In the genomic region with DNA sequence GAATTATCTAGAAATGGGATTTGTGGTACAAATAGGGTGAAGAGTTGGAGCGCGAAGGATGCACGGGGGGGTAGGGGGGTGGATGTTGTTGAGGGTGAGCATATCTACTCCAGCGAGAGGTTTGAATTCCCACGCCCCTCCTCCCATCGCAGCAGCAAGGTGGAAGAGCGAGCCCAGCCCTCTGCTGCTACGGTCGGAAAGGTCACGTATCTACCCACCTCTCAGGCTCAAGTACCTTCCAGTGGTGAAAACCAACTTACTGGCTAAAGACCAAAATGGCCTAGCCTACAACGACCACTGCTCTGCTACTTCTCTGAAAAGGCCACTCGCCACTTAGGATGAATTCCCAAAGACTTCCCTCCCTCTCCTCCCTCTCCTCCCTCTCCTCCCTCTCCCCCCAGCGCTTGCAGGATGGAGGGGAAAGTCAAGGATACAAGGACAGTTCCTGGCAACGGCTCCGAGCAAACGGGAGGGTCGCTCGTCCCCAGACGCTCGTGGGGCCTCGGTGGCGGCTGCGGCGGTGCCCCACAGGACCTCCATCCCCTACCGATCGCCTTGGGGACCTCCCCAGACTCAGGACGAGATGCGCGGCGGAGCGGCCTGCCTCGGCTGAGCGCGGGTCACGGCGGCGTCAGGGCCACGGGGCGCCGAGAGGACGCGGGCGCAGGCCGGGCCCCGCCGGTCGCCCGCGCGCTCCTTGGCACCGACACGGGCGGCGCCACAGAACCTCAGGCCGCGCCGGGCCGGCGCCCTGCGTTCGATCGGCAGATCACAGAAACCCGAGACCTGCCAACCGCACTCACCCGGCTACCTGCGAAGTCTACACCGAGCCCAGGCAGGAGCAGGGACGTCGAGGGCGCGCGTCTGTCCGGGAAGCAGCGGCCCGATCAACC, we compare ENCODE assay signal across 8 mouse cellular contexts. TPM values are rescaled to one million over a fixed set of nuclear protein-coding genes. Genes with fewer than 3 reads are reported as not detected.
DNase-seq lines count a peak whose midpoint lies in the region; ATAC-seq and TF ChIP-seq lines count a peak whose summit lies in the region.

No protein-coding gene starts in this region.

- peak overlapping the region; percentile 75 for H3K9ac ChIP-seq in heart, embryonic 11.5 days (ENCODE audit: low read depth, low read length)
- H3K9ac ChIP-seq in heart, embryonic 15.5 days = peak overlapping the region; percentile 84
- peak overlapping the region; percentile 74 for H3K9ac ChIP-seq in liver, embryonic 16.5 days (ENCODE audit: low read depth, low read length)
- H3K9ac ChIP-seq in neural tube, embryonic 13.5 days = peak overlapping the region; percentile 83

- H3K36me3 ChIP-seq in heart, embryonic 11.5 days (ENCODE audit: control insufficient read depth, insufficient read depth, low read length) = no peaks in the 10 kb centered on the region
- H3K36me3 ChIP-seq in C2C12 (ENCODE audit: control insufficient read depth, insufficient read depth) = no peaks in the 10 kb centered on the region
- H3K36me3 ChIP-seq in heart, embryonic 15.5 days = no peaks in the 10 kb centered on the region
- no peaks in the 10 kb centered on the region for H3K36me3 ChIP-seq in liver, embryonic 16.5 days (ENCODE audit: control insufficient read depth, insufficient read depth)
- H3K36me3 ChIP-seq in neural tube, embryonic 13.5 days = peaks cover 3% of the 10 kb centered on the region; the same call in 1 of the 2 replicates

- peaks cover 3% of the 10 kb centered on the region; the same call in 1 of the 2 replicates for H3K27me3 ChIP-seq in heart, embryonic 11.5 days (ENCODE audit: control insufficient read depth, insufficient read depth, low read length)
- peaks cover 9% of the 10 kb centered on the region for H3K27me3 ChIP-seq in C2C12 (ENCODE audit: control insufficient read depth, insufficient read depth, insufficient read length)
- peaks cover 10% of the 10 kb centered on the region; the same call in 1 of the 2 replicates for H3K27me3 ChIP-seq in heart, embryonic 15.5 days
- H3K27me3 ChIP-seq in liver, embryonic 16.5 days (ENCODE audit: control insufficient read depth, insufficient read depth, low read depth, low read length) = peaks cover 14% of the 10 kb centered on the region
- peaks cover 10% of the 10 kb centered on the region for H3K27me3 ChIP-seq in neural tube, embryonic 13.5 days

- peak overlapping the region; percentile 72 for H3ac ChIP-seq in C2C12 (ENCODE audit: control insufficient read depth, insufficient read length, low read depth)

- no peak for TF ChIP-seq CTCF in C2C12 (IDR thresholded peaks at IDR 0.05; ENCODE audit: control insufficient read depth, insufficient read depth, insufficient read length)

- DNase-seq in heart, postnatal 4 days = no peak
- no peak for DNase-seq in layer of hippocampus, postnatal 36 days

- H3K79me2 ChIP-seq in C2C12 (ENCODE audit: control insufficient read depth, insufficient read depth) = no peaks in the 10 kb centered on the region

- ATAC-seq in heart, embryonic 11.5 days (replicated peaks; ENCODE audit: insufficient number of reproducible peaks, low FRiP score, low TSS enrichment) = peak; percentile 27
- peak; percentile 47 for ATAC-seq in heart, embryonic 15.5 days (replicated peaks; ENCODE audit: insufficient number of reproducible peaks, insufficient read depth, low FRiP score, low read depth)
- peak; percentile 54 for ATAC-seq in liver, embryonic 16.5 days (ENCODE audit: low read depth)
- peak; percentile 77 for ATAC-seq in neural tube, embryonic 13.5 days (ENCODE audit: low read depth)

- under 1% methylated on average over 75 of the region's 75 CpGs for WGBS in heart, embryonic 11.5 days (ENCODE audit: insufficient replicate concordance)
- WGBS in heart, embryonic 15.5 days = under 1% methylated on average over 75 of the region's 75 CpGs
- under 1% methylated on average over 75 of the region's 75 CpGs for WGBS in liver, embryonic 16.5 days (ENCODE audit: insufficient replicate concordance)
- WGBS in neural tube, embryonic 13.5 days = under 1% methylated on average over 75 of the region's 75 CpGs

- no peaks in the 10 kb centered on the region for H3K79me3 ChIP-seq in C2C12 (ENCODE audit: low read depth)

- no peak overlapping the region for H3K27ac ChIP-seq in heart, embryonic 11.5 days (ENCODE audit: low read depth, low read length)
- H3K27ac ChIP-seq in brown adipose tissue, adult 24 weeks (replicated peaks; ENCODE audit: low read depth, low read length) = 0 out of 2 replicates have a peak overlapping the region, but pooled peaks have one; percentile 28
- peak overlapping the region; percentile 79 for H3K27ac ChIP-seq in heart, embryonic 15.5 days
- 0 out of 2 replicates have a peak overlapping the region, but pooled peaks have one; percentile 35 for H3K27ac ChIP-seq in liver, embryonic 16.5 days (ENCODE audit: low read length)
- peak overlapping the region; percentile 84 for H3K27ac ChIP-seq in neural tube, embryonic 13.5 days (replicated peaks)

- peak overlapping the region; percentile 92 for H3K4me2 ChIP-seq in heart, embryonic 11.5 days
- H3K4me2 ChIP-seq in heart, embryonic 15.5 days = peak overlapping the region; percentile 91
- peak overlapping the region; percentile 97 for H3K4me2 ChIP-seq in liver, embryonic 16.5 days (ENCODE audit: low read depth, low read length)
- H3K4me2 ChIP-seq in neural tube, embryonic 13.5 days = peak overlapping the region; percentile 88

- H3K4me3 ChIP-seq in heart, embryonic 11.5 days (ENCODE audit: low read depth, low read length) = peak overlapping the region; percentile 61
- peak overlapping the region; percentile 43 for H3K4me3 ChIP-seq in C2C12 (ENCODE audit: insufficient read depth, poor library complexity, severe bottlenecking)
- H3K4me3 ChIP-seq in brown adipose tissue, adult 24 weeks (ENCODE audit: insufficient read depth, low read depth, low read length) = peak overlapping the region; percentile 84
- H3K4me3 ChIP-seq in heart, embryonic 15.5 days = peak overlapping the region; percentile 95
- peak overlapping the region; percentile 74 for H3K4me3 ChIP-seq in liver, embryonic 16.5 days (ENCODE audit: low read depth, low read length)
- H3K4me3 ChIP-seq in neural tube, embryonic 13.5 days = peak overlapping the region; percentile 56

- no peaks in the 10 kb centered on the region for H3K9me3 ChIP-seq in heart, embryonic 11.5 days (replicated peaks; ENCODE audit: control insufficient read depth, low read length)
- H3K9me3 ChIP-seq in heart, embryonic 15.5 days (replicated peaks) = no peaks in the 10 kb centered on the region
- no peaks in the 10 kb centered on the region for H3K9me3 ChIP-seq in liver, embryonic 16.5 days (replicated peaks; ENCODE audit: control insufficient read depth, low read length)
- no peaks in the 10 kb centered on the region for H3K9me3 ChIP-seq in neural tube, embryonic 13.5 days

- peaks cover 2% of the 10 kb centered on the region for H3K4me1 ChIP-seq in heart, embryonic 11.5 days (ENCODE audit: control insufficient read depth, insufficient read depth, low read length)
- no peaks in the 10 kb centered on the region for H3K4me1 ChIP-seq in brown adipose tissue, adult 24 weeks (ENCODE audit: control insufficient read depth, insufficient read depth, insufficient read length, low read length)
- H3K4me1 ChIP-seq in heart, embryonic 15.5 days (replicated peaks) = peaks cover 8% of the 10 kb centered on the region
- peaks cover 18% of the 10 kb centered on the region for H3K4me1 ChIP-seq in liver, embryonic 16.5 days (ENCODE audit: control insufficient read depth, low read depth, low read length)
- H3K4me1 ChIP-seq in neural tube, embryonic 13.5 days (replicated peaks) = peaks cover 22% of the 10 kb centered on the region

RNA-seq across cellular contexts. Expression of a gene that starts 0.6 kb away (rescaled TPM):
- polyA plus RNA-seq in heart, embryonic 11.5 days (2014; fragmentation: Nextera tagmentation; extraction: Ambion mirVana) = 60.5 and 68.8 TPM in 2 replicates
- total RNA-seq in heart, postnatal 4 days (2021) = 10 to 100 TPM; 38.9 to 40.9 TPM
- polyA plus RNA-seq in C2C12 (2012; fragmentation: generic; extraction: Trizol) = 15.1 TPM
- 71.4 and 79.6 TPM in 2 replicates for polyA plus RNA-seq in brown adipose tissue, adult 24 weeks (2012; ENCODE audit: insufficient read depth, insufficient read length, missing spikeins)
- 55.7 and 59.1 TPM in 2 replicates for polyA plus RNA-seq in heart, embryonic 15.5 days (2015; fragmentation: Nextera tagmentation; extraction: Ambion mirVana)
- 7.1 and 7.4 TPM in 2 replicates for polyA plus RNA-seq in liver, embryonic 16.5 days (2015; fragmentation: Nextera tagmentation; extraction: Ambion mirVana)
- polyA plus RNA-seq in neural tube, embryonic 13.5 days (2015; fragmentation: Nextera tagmentation; extraction: Ambion mirVana) = 85.6 and 96.8 TPM in 2 replicates
- 100 to 1,000 TPM; 115 to 124 TPM for total RNA-seq in layer of hippocampus, postnatal 36 days (2021)

RNA-seq across cellular contexts. Expression of a gene that starts 21.8 kb away (rescaled TPM):
- polyA plus RNA-seq in heart, embryonic 11.5 days (2014; fragmentation: Nextera tagmentation; extraction: Ambion mirVana) = 2.2 and 3.5 TPM in 2 replicates
- total RNA-seq in heart, postnatal 4 days (2021) = 1 to 10 TPM; 4.5 to 5.7 TPM
- polyA plus RNA-seq in C2C12 (2012; fragmentation: generic; extraction: Trizol) = 0.16 TPM
- 20.4 and 32.7 TPM in 2 replicates for polyA plus RNA-seq in brown adipose tissue, adult 24 weeks (2012; ENCODE audit: insufficient read depth, insufficient read length, missing spikeins)
- 4.6 and 7.0 TPM in 2 replicates for polyA plus RNA-seq in heart, embryonic 15.5 days (2015; fragmentation: Nextera tagmentation; extraction: Ambion mirVana)
- polyA plus RNA-seq in liver, embryonic 16.5 days (2015; fragmentation: Nextera tagmentation; extraction: Ambion mirVana) = 2.2 and 2.6 TPM in 2 replicates
- polyA plus RNA-seq in neural tube, embryonic 13.5 days (2015; fragmentation: Nextera tagmentation; extraction: Ambion mirVana) = 6.9 and 7.0 TPM in 2 replicates
- 10 to 100 TPM; 10.3 to 10.8 TPM for total RNA-seq in layer of hippocampus, postnatal 36 days (2021)

RNA-seq across cellular contexts. Expression of a gene that starts 49.7 kb away (rescaled TPM):
- polyA plus RNA-seq in heart, embryonic 11.5 days (2014; fragmentation: Nextera tagmentation; extraction: Ambion mirVana) = 84.5 and 88.2 TPM in 2 replicates
- total RNA-seq in heart, postnatal 4 days (2021) = 10 to 100 TPM; 71.2 to 77.2 TPM
- polyA plus RNA-seq in C2C12 (2012; fragmentation: generic; extraction: Trizol) = 131 TPM
- 46.7 and 51.5 TPM in 2 replicates for polyA plus RNA-seq in brown adipose tissue, adult 24 weeks (2012; ENCODE audit: insufficient read depth, insufficient read length, missing spikeins)
- polyA plus RNA-seq in heart, embryonic 15.5 days (2015; fragmentation: Nextera tagmentation; extraction: Ambion mirVana) = 61.2 and 78.8 TPM in 2 replicates
- 52.9 and 55.6 TPM in 2 replicates for polyA plus RNA-seq in liver, embryonic 16.5 days (2015; fragmentation: Nextera tagmentation; extraction: Ambion mirVana)
- 62.1 and 66.1 TPM in 2 replicates for polyA plus RNA-seq in neural tube, embryonic 13.5 days (2015; fragmentation: Nextera tagmentation; extraction: Ambion mirVana)
- total RNA-seq in layer of hippocampus, postnatal 36 days (2021) = 10 to 100 TPM; 44.4 to 46.0 TPM

RNA-seq across cellular contexts. Expression of a gene that starts 50.2 kb away (rescaled TPM):
- polyA plus RNA-seq in heart, embryonic 11.5 days (2014; fragmentation: Nextera tagmentation; extraction: Ambion mirVana) = 77.9 and 95.2 TPM in 2 replicates
- total RNA-seq in heart, postnatal 4 days (2021) = 10 to 100 TPM; 87.1 to 89.9 TPM
- polyA plus RNA-seq in C2C12 (2012; fragmentation: generic; extraction: Trizol) = 9.1 TPM
- 15.4 and 22.0 TPM in 2 replicates for polyA plus RNA-seq in brown adipose tissue, adult 24 weeks (2012; ENCODE audit: insufficient read depth, insufficient read length, missing spikeins)
- polyA plus RNA-seq in heart, embryonic 15.5 days (2015; fragmentation: Nextera tagmentation; extraction: Ambion mirVana) = 114 and 129 TPM in 2 replicates
- polyA plus RNA-seq in liver, embryonic 16.5 days (2015; fragmentation: Nextera tagmentation; extraction: Ambion mirVana) = 18.6 and 22.2 TPM in 2 replicates
- polyA plus RNA-seq in neural tube, embryonic 13.5 days (2015; fragmentation: Nextera tagmentation; extraction: Ambion mirVana) = 59.4 and 75.3 TPM in 2 replicates
- total RNA-seq in layer of hippocampus, postnatal 36 days (2021) = 10 to 100 TPM; 52.4 to 57.2 TPM

RNA-seq across cellular contexts. Expression of a gene that starts 50.3 kb away (rescaled TPM):
- 86.6 and 116 TPM in 2 replicates for polyA plus RNA-seq in heart, embryonic 11.5 days (2014; fragmentation: Nextera tagmentation; extraction: Ambion mirVana)
- 100 to 1,000 TPM; 234 to 236 TPM for total RNA-seq in heart, postnatal 4 days (2021)
- 53.5 TPM for polyA plus RNA-seq in C2C12 (2012; fragmentation: generic; extraction: Trizol)
- polyA plus RNA-seq in brown adipose tissue, adult 24 weeks (2012; ENCODE audit: insufficient read depth, insufficient read length, missing spikeins) = 59.0 and 88.7 TPM in 2 replicates
- polyA plus RNA-seq in heart, embryonic 15.5 days (2015; fragmentation: Nextera tagmentation; extraction: Ambion mirVana) = 76.8 and 81.4 TPM in 2 replicates
- 36.9 and 39.0 TPM in 2 replicates for polyA plus RNA-seq in liver, embryonic 16.5 days (2015; fragmentation: Nextera tagmentation; extraction: Ambion mirVana)
- 125 and 129 TPM in 2 replicates for polyA plus RNA-seq in neural tube, embryonic 13.5 days (2015; fragmentation: Nextera tagmentation; extraction: Ambion mirVana)
- 100 to 1,000 TPM; 241 to 252 TPM for total RNA-seq in layer of hippocampus, postnatal 36 days (2021)

Comparison
In these comparisons a context has a peak if more than half of its experiments do, and no peak if none do; other contexts are left out.
1. ATAC-seq: peak in every context shown above with its lines; median percentile 77 in neural tube, embryonic 13.5 days; 54 in liver, embryonic 16.5 days; 47 in heart, embryonic 15.5 days; 27 in heart, embryonic 11.5 days.
2. H3K4me3 ChIP-seq: peak in every context shown above with its lines; median percentile 95 in heart, embryonic 15.5 days; 84 in brown adipose tissue, adult 24 weeks; 74 in liver, embryonic 16.5 days; 61 in heart, embryonic 11.5 days; 56 in neural tube, embryonic 13.5 days; 43 in C2C12.